ENCODE assay signal across 21 mouse cellular contexts in genomic region chr7:141417731-141418681, GRCm38 (mm10). TPM values are rescaled to one million over a fixed set of nuclear protein-coding genes. Genes with fewer than 3 reads are reported as not detected.
DNase-seq lines count a peak whose midpoint lies in the region; ATAC-seq and TF ChIP-seq lines count a peak whose summit lies in the region.
"Had no signal": no experiment of that assay in that cellular context is flagged by ENCODE, and none has a peak within 500 bp of the region (broad histone marks: within the 10 kb centered on the region; RNA-seq: fewer than 3 reads in every experiment).

No protein-coding gene starts in this region.

- H3K4me2 ChIP-seq in embryonic facial prominence, embryonic 13.5 days, result no peak overlapping the region
- no peak overlapping the region for H3K4me2 ChIP-seq in kidney, embryonic 16.5 days (replicated peaks; ENCODE audit: low read depth, low read length)
- no peak overlapping the region for H3K4me2 ChIP-seq in midbrain, postnatal 0 days (ENCODE audit: low read depth, low read length, poor library complexity, severe bottlenecking)
- no peak overlapping the region for H3K4me2 ChIP-seq in midbrain, embryonic 11.5 days
- no peak overlapping the region for H3K4me2 ChIP-seq in stomach, postnatal 0 days (replicated peaks; ENCODE audit: low read depth)
- H3K4me2 ChIP-seq: hindbrain, embryonic 15.5 days; limb, embryonic 12.5 days; stomach, embryonic 15.5 days had no signal

- TF ChIP-seq POLR2A in kidney, adult 2 months (IDR thresholded peaks at IDR 0.05; ENCODE audit: low read depth, low read length), result no peak

- 67% methylated on average over 8 of the region's 8 CpGs for WGBS in embryonic facial prominence, embryonic 13.5 days
- WGBS in embryonic facial prominence, embryonic 10.5 days, result 71% methylated on average over 8 of the region's 8 CpGs
- 77% methylated on average over 8 of the region's 8 CpGs for WGBS in kidney, adult 2 months
- WGBS in kidney, embryonic 16.5 days, result 68% methylated on average over 8 of the region's 8 CpGs
- WGBS in midbrain, postnatal 0 days, result 74% methylated on average over 8 of the region's 8 CpGs
- WGBS in midbrain, embryonic 11.5 days, result 75% methylated on average over 8 of the region's 8 CpGs
- 72% methylated on average over 8 of the region's 8 CpGs for WGBS in stomach, postnatal 0 days

- TF ChIP-seq EP300 in stomach, postnatal 0 days (optimal IDR thresholded peaks at IDR 0.05), result no peak

- H3K9ac ChIP-seq in embryonic facial prominence, embryonic 13.5 days, result peak overlapping the region; percentile 11; the same call in 1 of the 2 replicates
- H3K9ac ChIP-seq in kidney, embryonic 16.5 days (replicated peaks; ENCODE audit: low read length), result no peak overlapping the region
- no peak overlapping the region for H3K9ac ChIP-seq in midbrain, postnatal 0 days (replicated peaks; ENCODE audit: low read length, poor library complexity, severe bottlenecking)
- H3K9ac ChIP-seq in midbrain, embryonic 11.5 days (ENCODE audit: low read length), result no peak overlapping the region
- H3K9ac ChIP-seq in stomach, postnatal 0 days (ENCODE audit: low read length), result no peak overlapping the region
- H3K9ac ChIP-seq: hindbrain, embryonic 15.5 days; limb, embryonic 12.5 days; stomach, embryonic 15.5 days had no signal

- no peak for ATAC-seq in embryonic facial prominence, embryonic 13.5 days (ENCODE audit: insufficient number of reproducible peaks, insufficient read depth, low FRiP score, low TSS enrichment, low read depth)
- ATAC-seq in kidney, embryonic 16.5 days (ENCODE audit: low FRiP score, low TSS enrichment), result no peak
- ATAC-seq in midbrain, postnatal 0 days (ENCODE audit: low FRiP score), result no peak
- ATAC-seq in midbrain, embryonic 11.5 days (ENCODE audit: low FRiP score), result no peak
- no peak for ATAC-seq in stomach, postnatal 0 days (ENCODE audit: low FRiP score, low TSS enrichment)
- ATAC-seq: midbrain, embryonic 16.5 days; Patski had no signal

- H3K27ac ChIP-seq in embryonic facial prominence, embryonic 13.5 days, result no peak overlapping the region
- no peak overlapping the region for H3K27ac ChIP-seq in embryonic facial prominence, embryonic 10.5 days (replicated peaks)
- H3K27ac ChIP-seq in kidney, adult 2 months (ENCODE audit: insufficient read depth, low read depth, low read length), result no peak overlapping the region
- no peak overlapping the region for H3K27ac ChIP-seq in kidney, embryonic 16.5 days (ENCODE audit: low read length)
- no peak overlapping the region for H3K27ac ChIP-seq in midbrain, postnatal 0 days (ENCODE audit: low read depth, low read length)
- H3K27ac ChIP-seq in midbrain, embryonic 11.5 days (ENCODE audit: low read depth, low read length), result no peak overlapping the region
- H3K27ac ChIP-seq in stomach, postnatal 0 days (replicated peaks), result no peak overlapping the region
- H3K27ac ChIP-seq: forebrain, embryonic 10.5 days; hindbrain, embryonic 15.5 days; limb, embryonic 12.5 days; stomach, embryonic 15.5 days had no signal

- no peaks in the 10 kb centered on the region for H3K36me3 ChIP-seq in embryonic facial prominence, embryonic 13.5 days
- H3K36me3 ChIP-seq in embryonic facial prominence, embryonic 10.5 days (replicated peaks), result no peaks in the 10 kb centered on the region
- no peaks in the 10 kb centered on the region for H3K36me3 ChIP-seq in kidney, adult 2 months (ENCODE audit: control insufficient read depth, insufficient read depth, low read length)
- no peaks in the 10 kb centered on the region for H3K36me3 ChIP-seq in kidney, embryonic 16.5 days (ENCODE audit: insufficient read depth, low read length)
- no peaks in the 10 kb centered on the region for H3K36me3 ChIP-seq in midbrain, postnatal 0 days (ENCODE audit: insufficient read depth, low read length)
- H3K36me3 ChIP-seq in midbrain, embryonic 11.5 days (ENCODE audit: control insufficient read depth, insufficient read depth, low read length), result no peaks in the 10 kb centered on the region
- H3K36me3 ChIP-seq in stomach, postnatal 0 days (ENCODE audit: control insufficient read depth, insufficient read depth, low read length), result no peaks in the 10 kb centered on the region
- H3K36me3 ChIP-seq: forebrain, embryonic 10.5 days; hindbrain, embryonic 15.5 days; limb, embryonic 12.5 days; stomach, embryonic 15.5 days had no signal

- TF ChIP-seq CTCF in kidney, adult 2 months (conservative IDR thresholded peaks at IDR 0.05; ENCODE audit: insufficient read depth, insufficient read length, low read depth, low read length), result peak; percentile 30; the same call in 1 of the 2 replicates
- TF ChIP-seq CTCF in midbrain, postnatal 0 days (IDR thresholded peaks at IDR 0.05), result 0 out of 2 replicates have a peak, but pooled peaks have one; percentile 9
- peak; percentile 49 for TF ChIP-seq CTCF in stomach, postnatal 0 days (IDR thresholded peaks at IDR 0.05; ENCODE audit: low read depth)

- no peaks in the 10 kb centered on the region for H3K27me3 ChIP-seq in embryonic facial prominence, embryonic 13.5 days
- no peaks in the 10 kb centered on the region for H3K27me3 ChIP-seq in embryonic facial prominence, embryonic 10.5 days (replicated peaks; ENCODE audit: low read depth, poor library complexity, severe bottlenecking)
- H3K27me3 ChIP-seq in kidney, adult 2 months (replicated peaks; ENCODE audit: control insufficient read depth, insufficient read depth, low read length), result no peaks in the 10 kb centered on the region
- H3K27me3 ChIP-seq in kidney, embryonic 16.5 days (ENCODE audit: insufficient read depth, low read length), result no peaks in the 10 kb centered on the region
- no peaks in the 10 kb centered on the region for H3K27me3 ChIP-seq in midbrain, postnatal 0 days (ENCODE audit: insufficient read depth, low read length)
- H3K27me3 ChIP-seq in midbrain, embryonic 11.5 days (ENCODE audit: control insufficient read depth, insufficient read depth, low read length), result no peaks in the 10 kb centered on the region
- no peaks in the 10 kb centered on the region for H3K27me3 ChIP-seq in stomach, postnatal 0 days (ENCODE audit: control insufficient read depth, insufficient read depth, low read length)
- H3K27me3 ChIP-seq: hindbrain, embryonic 15.5 days; Patski; stomach, embryonic 15.5 days had no signal

- no peak overlapping the region for H3K4me3 ChIP-seq in embryonic facial prominence, embryonic 13.5 days
- no peak overlapping the region for H3K4me3 ChIP-seq in embryonic facial prominence, embryonic 10.5 days
- H3K4me3 ChIP-seq in kidney, adult 2 months (ENCODE audit: insufficient read depth, low read depth, low read length), result no peak overlapping the region
- no peak overlapping the region for H3K4me3 ChIP-seq in kidney, embryonic 16.5 days (ENCODE audit: low read length)
- H3K4me3 ChIP-seq in midbrain, postnatal 0 days (ENCODE audit: low read depth, low read length), result no peak overlapping the region
- H3K4me3 ChIP-seq in midbrain, embryonic 11.5 days (ENCODE audit: low read depth, low read length), result no peak overlapping the region
- H3K4me3 ChIP-seq in stomach, postnatal 0 days (ENCODE audit: low read depth, low read length), result no peak overlapping the region
- H3K4me3 ChIP-seq: forebrain, embryonic 10.5 days; hindbrain, embryonic 15.5 days; limb, embryonic 12.5 days; stomach, embryonic 15.5 days had no signal

- no peaks in the 10 kb centered on the region for H3K9me3 ChIP-seq in embryonic facial prominence, embryonic 13.5 days
- no peaks in the 10 kb centered on the region for H3K9me3 ChIP-seq in embryonic facial prominence, embryonic 10.5 days
- no peaks in the 10 kb centered on the region for H3K9me3 ChIP-seq in kidney, embryonic 16.5 days (ENCODE audit: low read length)
- H3K9me3 ChIP-seq in midbrain, postnatal 0 days (ENCODE audit: low read length), result no peaks in the 10 kb centered on the region
- H3K9me3 ChIP-seq in midbrain, embryonic 11.5 days (ENCODE audit: control insufficient read depth, low read length), result no peaks in the 10 kb centered on the region
- H3K9me3 ChIP-seq in stomach, postnatal 0 days (ENCODE audit: control insufficient read depth, low read length), result no peaks in the 10 kb centered on the region
- H3K9me3 ChIP-seq: forebrain, embryonic 10.5 days; hindbrain, embryonic 15.5 days; limb, embryonic 12.5 days; stomach, embryonic 15.5 days had no signal

- H3K4me1 ChIP-seq in embryonic facial prominence, embryonic 13.5 days, result peaks cover 9% of the 10 kb centered on the region
- peaks cover 13% of the 10 kb centered on the region for H3K4me1 ChIP-seq in embryonic facial prominence, embryonic 10.5 days
- peaks cover 4% of the 10 kb centered on the region; the same call in 1 of the 2 replicates for H3K4me1 ChIP-seq in kidney, adult 2 months (ENCODE audit: control insufficient read depth, insufficient read depth, low read length)
- peaks cover 13% of the 10 kb centered on the region for H3K4me1 ChIP-seq in kidney, embryonic 16.5 days (ENCODE audit: insufficient read depth, low read length)
- H3K4me1 ChIP-seq in midbrain, postnatal 0 days (ENCODE audit: insufficient read depth, low read length), result no peaks in the 10 kb centered on the region
- peaks cover 10% of the 10 kb centered on the region for H3K4me1 ChIP-seq in midbrain, embryonic 11.5 days (ENCODE audit: control insufficient read depth, insufficient read depth, low read length)
- 0 out of 2 replicates have a peak, but pooled peaks cover 3% of the 10 kb centered on the region for H3K4me1 ChIP-seq in stomach, postnatal 0 days (replicated peaks; ENCODE audit: control insufficient read depth, insufficient read depth)

- DNase-seq in embryonic facial prominence, embryonic 10.5 days (ENCODE audit: low spot score), result no peak
- no peak for DNase-seq in kidney, adult 2 months
- no peak for DNase-seq in midbrain, postnatal 0 days (ENCODE audit: low spot score)
- DNase-seq in midbrain, embryonic 11.5 days (ENCODE audit: low spot score, missing footprints), result no peak
- DNase-seq in stomach, postnatal 0 days (ENCODE audit: low spot score), result no peak
- no peak for DNase-seq in thymus, postnatal 25 days
- DNase-seq: adrenal gland, adult 8-10 months; B cell, adult 2 months; embryo, embryonic 11 days; gastrocnemius, postnatal 10 days; heart, postnatal 36 days had no signal

RNA-seq across cellular contexts. Expression of gene Gatd1, which starts 4.1 kb away (rescaled TPM):
- polyA plus RNA-seq in embryonic facial prominence, embryonic 13.5 days (2015; fragmentation: Nextera tagmentation; extraction: Ambion mirVana), result 73.2 and 74.2 TPM in 2 replicates
- polyA plus RNA-seq in embryonic facial prominence, embryonic 10.5 days (2016; fragmentation: Nextera tagmentation; extraction: Ambion mirVana), result 48.5 and 50.8 TPM in 2 replicates
- 51.7 and 58.4 TPM in 2 replicates for polyA plus RNA-seq in kidney, adult 2 months (2012; rRNA removed)
- 63.7 and 65.3 TPM in 2 replicates for polyA plus RNA-seq in kidney, embryonic 16.5 days (2015; fragmentation: Nextera tagmentation; extraction: Ambion mirVana)
- total RNA-seq in midbrain, postnatal 0 days (2014; rRNA removed), result 72.0 and 72.9 TPM in 2 replicates
- polyA plus RNA-seq in midbrain, postnatal 0 days (2015; fragmentation: Nextera tagmentation; extraction: Ambion mirVana), result 47.7 and 48.9 TPM in 2 replicates
- 34.0 and 36.1 TPM in 2 replicates for polyA plus RNA-seq in midbrain, embryonic 11.5 days (2014; fragmentation: Nextera tagmentation; extraction: Ambion mirVana)
- 30.8 and 33.8 TPM in 2 replicates for polyA plus RNA-seq in stomach, postnatal 0 days (2015; fragmentation: Nextera tagmentation; extraction: Ambion mirVana)

RNA-seq across cellular contexts. Expression of gene Cend1, which starts 11.3 kb away (rescaled TPM):
- polyA plus RNA-seq in embryonic facial prominence, embryonic 13.5 days (2015; fragmentation: Nextera tagmentation; extraction: Ambion mirVana), result 2.8 and 3.4 TPM in 2 replicates
- polyA plus RNA-seq in embryonic facial prominence, embryonic 10.5 days (2016; fragmentation: Nextera tagmentation; extraction: Ambion mirVana), result 7.7 and 8.4 TPM in 2 replicates
- 0.98 and 1.3 TPM in 2 replicates for polyA plus RNA-seq in kidney, adult 2 months (2012; rRNA removed)
- 3.0 TPM in 2 replicates for polyA plus RNA-seq in kidney, embryonic 16.5 days (2015; fragmentation: Nextera tagmentation; extraction: Ambion mirVana)
- 167 and 195 TPM in 2 replicates for total RNA-seq in midbrain, postnatal 0 days (2014; rRNA removed)
- 194 and 233 TPM in 2 replicates for polyA plus RNA-seq in midbrain, postnatal 0 days (2015; fragmentation: Nextera tagmentation; extraction: Ambion mirVana)
- 5.8 and 5.9 TPM in 2 replicates for polyA plus RNA-seq in midbrain, embryonic 11.5 days (2014; fragmentation: Nextera tagmentation; extraction: Ambion mirVana)
- polyA plus RNA-seq in stomach, postnatal 0 days (2015; fragmentation: Nextera tagmentation; extraction: Ambion mirVana), result 2.0 and 2.5 TPM in 2 replicates
- total RNA-seq: megakaryocyte-erythroid progenitor cell, adult 5-6 weeks; neutrophil, adult 5-6 weeks had no signal

RNA-seq across cellular contexts. Expression of gene Slc25a22, which starts 19.7 kb away (rescaled TPM):
- 32.4 and 35.3 TPM in 2 replicates for polyA plus RNA-seq in embryonic facial prominence, embryonic 13.5 days (2015; fragmentation: Nextera tagmentation; extraction: Ambion mirVana)
- polyA plus RNA-seq in embryonic facial prominence, embryonic 10.5 days (2016; fragmentation: Nextera tagmentation; extraction: Ambion mirVana), result 49.3 and 52.2 TPM in 2 replicates
- polyA plus RNA-seq in kidney, adult 2 months (2012; rRNA removed), result 45.5 and 51.0 TPM in 2 replicates
- polyA plus RNA-seq in kidney, embryonic 16.5 days (2015; fragmentation: Nextera tagmentation; extraction: Ambion mirVana), result 33.2 and 39.9 TPM in 2 replicates
- 148 and 152 TPM in 2 replicates for total RNA-seq in midbrain, postnatal 0 days (2014; rRNA removed)
- polyA plus RNA-seq in midbrain, postnatal 0 days (2015; fragmentation: Nextera tagmentation; extraction: Ambion mirVana), result 118 and 121 TPM in 2 replicates
- 31.2 and 31.9 TPM in 2 replicates for polyA plus RNA-seq in midbrain, embryonic 11.5 days (2014; fragmentation: Nextera tagmentation; extraction: Ambion mirVana)
- 17.2 and 17.6 TPM in 2 replicates for polyA plus RNA-seq in stomach, postnatal 0 days (2015; fragmentation: Nextera tagmentation; extraction: Ambion mirVana)

RNA-seq across cellular contexts. Expression of gene Pidd1, which starts 25.8 kb away (rescaled TPM):
- 11.4 and 12.0 TPM in 2 replicates for polyA plus RNA-seq in embryonic facial prominence, embryonic 13.5 days (2015; fragmentation: Nextera tagmentation; extraction: Ambion mirVana)
- polyA plus RNA-seq in embryonic facial prominence, embryonic 10.5 days (2016; fragmentation: Nextera tagmentation; extraction: Ambion mirVana), result 24.9 and 26.0 TPM in 2 replicates
- 4.5 and 5.2 TPM in 2 replicates for polyA plus RNA-seq in kidney, adult 2 months (2012; rRNA removed)
- polyA plus RNA-seq in kidney, embryonic 16.5 days (2015; fragmentation: Nextera tagmentation; extraction: Ambion mirVana), result 11.4 and 12.6 TPM in 2 replicates
- total RNA-seq in midbrain, postnatal 0 days (2014; rRNA removed), result 1.4 and 1.6 TPM in 2 replicates
- 1.1 and 1.3 TPM in 2 replicates for polyA plus RNA-seq in midbrain, postnatal 0 days (2015; fragmentation: Nextera tagmentation; extraction: Ambion mirVana)
- polyA plus RNA-seq in midbrain, embryonic 11.5 days (2014; fragmentation: Nextera tagmentation; extraction: Ambion mirVana), result 7.4 and 7.8 TPM in 2 replicates
- polyA plus RNA-seq in stomach, postnatal 0 days (2015; fragmentation: Nextera tagmentation; extraction: Ambion mirVana), result 1.8 and 2.0 TPM in 2 replicates

RNA-seq across cellular contexts. Expression of gene Taldo1, which starts 26.0 kb away (rescaled TPM):
- 268 and 277 TPM in 2 replicates for polyA plus RNA-seq in embryonic facial prominence, embryonic 13.5 days (2015; fragmentation: Nextera tagmentation; extraction: Ambion mirVana)
- 297 and 299 TPM in 2 replicates for polyA plus RNA-seq in embryonic facial prominence, embryonic 10.5 days (2016; fragmentation: Nextera tagmentation; extraction: Ambion mirVana)
- polyA plus RNA-seq in kidney, adult 2 months (2012; rRNA removed), result 321 and 366 TPM in 2 replicates
- 371 and 374 TPM in 2 replicates for polyA plus RNA-seq in kidney, embryonic 16.5 days (2015; fragmentation: Nextera tagmentation; extraction: Ambion mirVana)
- 166 and 175 TPM in 2 replicates for total RNA-seq in midbrain, postnatal 0 days (2014; rRNA removed)
- polyA plus RNA-seq in midbrain, postnatal 0 days (2015; fragmentation: Nextera tagmentation; extraction: Ambion mirVana), result 245 and 255 TPM in 2 replicates
- 386 and 400 TPM in 2 replicates for polyA plus RNA-seq in midbrain, embryonic 11.5 days (2014; fragmentation: Nextera tagmentation; extraction: Ambion mirVana)
- polyA plus RNA-seq in stomach, postnatal 0 days (2015; fragmentation: Nextera tagmentation; extraction: Ambion mirVana), result 459 and 468 TPM in 2 replicates

Comparison
In these comparisons a context has a peak if more than half of its experiments do, and no peak if none do; other contexts are left out.
1. RNA of gene Cend1, which starts 11.3 kb away (polyA plus RNA-seq): 194 to 233 TPM in midbrain, postnatal 0 days; 7.7 to 8.4 TPM in embryonic facial prominence, embryonic 10.5 days, 5.8 to 5.9 TPM in midbrain, embryonic 11.5 days, 3.0 TPM in kidney, embryonic 16.5 days, 2.8 to 3.4 TPM in embryonic facial prominence, embryonic 13.5 days, 2.0 to 2.5 TPM in stomach, postnatal 0 days and 0.98 to 1.3 TPM in kidney, adult 2 months; every median in the first group is over 10 times any median in the second.
2. Peak in every context shown above with its lines, with median percentiles within 50 percentile points of each other: CTCF ChIP-seq.